8 mouse cellular contexts compared by ENCODE assay signal in the genomic region with DNA sequence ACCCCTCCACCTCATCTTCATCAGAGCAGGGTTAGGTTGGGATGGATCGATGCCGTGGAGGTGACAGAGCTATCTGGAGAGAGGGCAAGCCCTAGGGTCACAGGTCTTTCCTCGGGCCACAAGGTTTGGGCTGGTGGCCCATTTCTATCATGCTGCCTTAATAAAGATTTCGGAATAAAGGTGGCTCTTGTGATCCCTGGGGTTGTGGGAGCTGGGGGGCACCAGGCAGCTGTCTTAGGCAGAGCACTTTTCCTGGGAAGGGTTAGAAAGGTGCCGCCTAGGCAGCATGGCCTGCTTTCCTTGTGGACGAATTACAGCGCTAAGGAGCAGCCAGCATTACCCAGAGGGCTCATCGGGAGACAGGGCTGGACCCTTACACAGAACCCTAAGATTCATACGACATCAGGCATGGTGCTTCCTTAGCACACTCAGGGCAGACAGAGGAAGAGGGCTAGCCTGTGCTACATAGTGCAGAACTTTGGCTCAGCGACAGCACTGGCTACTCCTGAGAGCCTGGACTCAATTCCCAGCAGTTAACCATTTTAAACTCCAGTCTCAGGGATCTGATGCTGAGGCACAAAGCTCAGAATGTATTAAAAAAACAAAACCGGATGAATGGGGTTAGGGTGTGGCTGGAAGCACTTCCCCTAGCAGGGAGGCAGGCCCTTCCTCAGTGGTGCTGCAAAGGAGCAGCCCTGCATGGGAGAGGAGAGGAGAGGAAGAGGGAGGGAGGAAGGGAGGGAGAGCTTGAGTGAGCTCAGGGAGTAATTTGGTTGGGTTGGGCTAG. TPM values are rescaled to one million over a fixed set of nuclear protein-coding genes. Genes with fewer than 3 reads are reported as not detected.
DNase-seq lines count a peak whose midpoint lies in the region; ATAC-seq and TF ChIP-seq lines count a peak whose summit lies in the region.

No protein-coding gene starts in this region.

- peak overlapping the region; percentile 61; the same call in 1 of the 2 replicates for H3K27ac ChIP-seq in limb, embryonic 13.5 days
- H3K27ac ChIP-seq in limb, embryonic 10.5 days = no peak overlapping the region
- H3K27ac ChIP-seq in embryonic fibroblast, embryonic 13.5 days (ENCODE audit: insufficient read depth, low read length) = peak overlapping the region; percentile 21; the same call in 1 of the 2 replicates
- no peak overlapping the region for H3K27ac ChIP-seq in liver, adult 2 months (replicated peaks; ENCODE audit: insufficient read depth, low read depth, low read length)
- H3K27ac ChIP-seq in stomach, postnatal 0 days (replicated peaks) = peak overlapping the region; percentile 35; the same call in 1 of the 2 replicates

- TF ChIP-seq POLR2A in embryonic fibroblast, embryonic 13.5 days (IDR thresholded peaks at IDR 0.05; ENCODE audit: low read depth, low read length) = peak; percentile 31
- no peak for TF ChIP-seq POLR2A in liver, adult 2 months (IDR thresholded peaks at IDR 0.05; ENCODE audit: extremely low read depth, insufficient read depth, low read length)

- no peaks in the 10 kb centered on the region for H3K27me3 ChIP-seq in limb, embryonic 13.5 days
- no peaks in the 10 kb centered on the region for H3K27me3 ChIP-seq in limb, embryonic 10.5 days (ENCODE audit: low read depth, poor library complexity, severe bottlenecking)
- no peaks in the 10 kb centered on the region for H3K27me3 ChIP-seq in liver, adult 2 months (ENCODE audit: control insufficient read depth, insufficient read depth, low read length)
- H3K27me3 ChIP-seq in stomach, postnatal 0 days (ENCODE audit: control insufficient read depth, insufficient read depth, low read length) = no peaks in the 10 kb centered on the region

- 74% methylated on average over 11 of the region's 11 CpGs for WGBS in limb, embryonic 13.5 days
- WGBS in limb, embryonic 10.5 days = 80% methylated on average over 11 of the region's 11 CpGs
- WGBS in liver, adult 2 months = 70% methylated on average over 11 of the region's 11 CpGs
- 64% methylated on average over 11 of the region's 11 CpGs for WGBS in stomach, postnatal 0 days

- peaks cover 31% of the 10 kb centered on the region for H3K4me1 ChIP-seq in limb, embryonic 13.5 days
- H3K4me1 ChIP-seq in limb, embryonic 10.5 days = peaks cover 32% of the 10 kb centered on the region
- peaks cover 7% of the 10 kb centered on the region for H3K4me1 ChIP-seq in embryonic fibroblast, embryonic 13.5 days (ENCODE audit: control insufficient read depth, insufficient read depth, low read length)
- peaks cover 3% of the 10 kb centered on the region for H3K4me1 ChIP-seq in liver, adult 2 months (ENCODE audit: control insufficient read depth, insufficient read depth, low read length)
- peaks cover 14% of the 10 kb centered on the region; the same call in 1 of the 2 replicates for H3K4me1 ChIP-seq in stomach, postnatal 0 days (replicated peaks; ENCODE audit: control insufficient read depth, insufficient read depth)

- H3K9me3 ChIP-seq in limb, embryonic 13.5 days = no peaks in the 10 kb centered on the region
- H3K9me3 ChIP-seq in limb, embryonic 10.5 days (replicated peaks) = no peaks in the 10 kb centered on the region
- H3K9me3 ChIP-seq in stomach, postnatal 0 days (ENCODE audit: control insufficient read depth, low read length) = no peaks in the 10 kb centered on the region

- no peak for DNase-seq in limb, embryonic 10.5 days (ENCODE audit: low spot score)
- DNase-seq in liver, adult 2 months (ENCODE audit: extremely low read depth, low read depth, low spot score) = peak; percentile 20
- peak; percentile 18 for DNase-seq in stomach, postnatal 0 days (ENCODE audit: low spot score)
- DNase-seq in right cerebral cortex, postnatal 25 days = no peak
- DNase-seq in layer of hippocampus, adult 11-12 months (ENCODE audit: low spot score) = no peak
- DNase-seq in layer of hippocampus, adult 8-10 months (ENCODE audit: low spot score in 2 of 2) = no peak

- no peak overlapping the region for H3K4me2 ChIP-seq in limb, embryonic 13.5 days (replicated peaks)
- H3K4me2 ChIP-seq in stomach, postnatal 0 days (replicated peaks; ENCODE audit: low read depth) = no peak overlapping the region

- no peak overlapping the region for H3K4me3 ChIP-seq in limb, embryonic 13.5 days
- H3K4me3 ChIP-seq in limb, embryonic 10.5 days = no peak overlapping the region
- H3K4me3 ChIP-seq in embryonic fibroblast, embryonic 13.5 days (ENCODE audit: insufficient read depth, low read length) = no peak overlapping the region
- no peak overlapping the region for H3K4me3 ChIP-seq in liver, adult 2 months (ENCODE audit: insufficient read depth, low read depth, low read length)
- H3K4me3 ChIP-seq in stomach, postnatal 0 days (ENCODE audit: low read depth, low read length) = no peak overlapping the region

- 0 out of 2 replicates have a peak, but pooled peaks cover under 1% of the 10 kb centered on the region for H3K79me2 ChIP-seq in liver, adult 2 months (ENCODE audit: control insufficient read depth, insufficient read depth, low read length)

- no peak overlapping the region for H3K9ac ChIP-seq in limb, embryonic 13.5 days
- H3K9ac ChIP-seq in liver, adult 2 months (ENCODE audit: low read depth, low read length) = no peak overlapping the region
- no peak overlapping the region for H3K9ac ChIP-seq in stomach, postnatal 0 days (ENCODE audit: low read length)

- H3K36me3 ChIP-seq in limb, embryonic 13.5 days = peaks cover 75% of the 10 kb centered on the region
- peaks cover 82% of the 10 kb centered on the region for H3K36me3 ChIP-seq in limb, embryonic 10.5 days
- peaks cover 8% of the 10 kb centered on the region; the same call in 1 of the 2 replicates for H3K36me3 ChIP-seq in liver, adult 2 months (ENCODE audit: control insufficient read depth, insufficient read depth, low read length)
- peaks cover 24% of the 10 kb centered on the region for H3K36me3 ChIP-seq in stomach, postnatal 0 days (ENCODE audit: control insufficient read depth, insufficient read depth, low read length)

- no peak for TF ChIP-seq EP300 in stomach, postnatal 0 days (optimal IDR thresholded peaks at IDR 0.05)

- TF ChIP-seq CTCF in embryonic fibroblast, embryonic 13.5 days (IDR thresholded peaks at IDR 0.05; ENCODE audit: borderline replicate concordance, insufficient read depth, low read length) = no peak
- no peak for TF ChIP-seq CTCF in liver, adult 2 months (IDR thresholded peaks at IDR 0.05; ENCODE audit: low read depth, low read length)
- TF ChIP-seq CTCF in stomach, postnatal 0 days (IDR thresholded peaks at IDR 0.05; ENCODE audit: low read depth) = no peak

- ATAC-seq in limb, embryonic 13.5 days (ENCODE audit: low FRiP score, low read depth) = no peak
- no peak for ATAC-seq in stomach, postnatal 0 days (ENCODE audit: low FRiP score, low TSS enrichment)

RNA-seq across cellular contexts. Expression of a gene that starts 11.6 kb away (rescaled TPM):
- 26.6 and 28.6 TPM in 2 replicates for polyA plus RNA-seq in limb, embryonic 13.5 days (2015; fragmentation: Nextera tagmentation; extraction: Ambion mirVana)
- 41.3 and 48.3 TPM in 2 replicates for polyA plus RNA-seq in limb, embryonic 10.5 days (2016; fragmentation: Nextera tagmentation; extraction: Ambion mirVana)
- 11.6 and 17.0 TPM in 2 replicates for polyA plus RNA-seq in embryonic fibroblast, embryonic 13.5 days (2011; ENCODE audit: insufficient read length, low read depth, missing spikeins)
- 2.5 and 3.4 TPM in 2 replicates for total RNA-seq in liver, adult 2 months (2014; rRNA removed)
- 6.7 and 8.1 TPM in 2 replicates for polyA plus RNA-seq in liver, adult 2 months (2012; rRNA removed)
- polyA plus RNA-seq in stomach, postnatal 0 days (2015; fragmentation: Nextera tagmentation; extraction: Ambion mirVana) = 13.4 and 13.6 TPM in 2 replicates
- 10 to 100 TPM; 16.9 to 18.6 (median 17.8) TPM for total RNA-seq in layer of hippocampus, adult 8-10 months (2022)

RNA-seq across cellular contexts. Expression of a gene that starts 11.7 kb away (rescaled TPM):
- 50.6 and 52.2 TPM in 2 replicates for polyA plus RNA-seq in limb, embryonic 13.5 days (2015; fragmentation: Nextera tagmentation; extraction: Ambion mirVana)
- polyA plus RNA-seq in limb, embryonic 10.5 days (2016; fragmentation: Nextera tagmentation; extraction: Ambion mirVana) = 51.6 and 53.4 TPM in 2 replicates
- 27.2 and 28.9 TPM in 2 replicates for polyA plus RNA-seq in embryonic fibroblast, embryonic 13.5 days (2011; ENCODE audit: insufficient read length, low read depth, missing spikeins)
- total RNA-seq in liver, adult 2 months (2014; rRNA removed) = 14.4 and 15.0 TPM in 2 replicates
- polyA plus RNA-seq in liver, adult 2 months (2012; rRNA removed) = 15.0 and 19.4 TPM in 2 replicates
- polyA plus RNA-seq in stomach, postnatal 0 days (2015; fragmentation: Nextera tagmentation; extraction: Ambion mirVana) = 23.8 and 25.1 TPM in 2 replicates
- total RNA-seq in layer of hippocampus, adult 8-10 months (2022) = 10 to 100 TPM; 31.1 to 40.3 (median 33.1) TPM

RNA-seq across cellular contexts. Expression of a gene that starts 11.7 kb away (rescaled TPM):
- polyA plus RNA-seq in limb, embryonic 13.5 days (2015; fragmentation: Nextera tagmentation; extraction: Ambion mirVana) = 1.8 and 2.2 TPM in 2 replicates
- polyA plus RNA-seq in limb, embryonic 10.5 days (2016; fragmentation: Nextera tagmentation; extraction: Ambion mirVana) = 0.81 and 2.1 TPM in 2 replicates
- 2.5 and 2.8 TPM in 2 replicates for polyA plus RNA-seq in embryonic fibroblast, embryonic 13.5 days (2011; ENCODE audit: insufficient read length, low read depth, missing spikeins)
- total RNA-seq in liver, adult 2 months (2014; rRNA removed) = 1.2 and 1.9 TPM in 2 replicates
- polyA plus RNA-seq in liver, adult 2 months (2012; rRNA removed) = 0.14 and 0.31 TPM in 2 replicates
- polyA plus RNA-seq in stomach, postnatal 0 days (2015; fragmentation: Nextera tagmentation; extraction: Ambion mirVana) = 1.1 and 1.5 TPM in 2 replicates
- 1 to 10 TPM; 4.9 to 8.9 (median 7.0) TPM for total RNA-seq in layer of hippocampus, adult 8-10 months (2022)

RNA-seq across cellular contexts. Expression of a gene that starts 30.8 kb away (rescaled TPM):
- polyA plus RNA-seq in limb, embryonic 13.5 days (2015; fragmentation: Nextera tagmentation; extraction: Ambion mirVana) = 5.6 and 7.4 TPM in 2 replicates
- polyA plus RNA-seq in limb, embryonic 10.5 days (2016; fragmentation: Nextera tagmentation; extraction: Ambion mirVana) = 5.5 and 6.8 TPM in 2 replicates
- 7.2 and 8.8 TPM in 2 replicates for polyA plus RNA-seq in embryonic fibroblast, embryonic 13.5 days (2011; ENCODE audit: insufficient read length, low read depth, missing spikeins)
- 1.2 and 2.1 TPM in 2 replicates for total RNA-seq in liver, adult 2 months (2014; rRNA removed)
- 2.2 TPM in 2 replicates for polyA plus RNA-seq in liver, adult 2 months (2012; rRNA removed)
- polyA plus RNA-seq in stomach, postnatal 0 days (2015; fragmentation: Nextera tagmentation; extraction: Ambion mirVana) = 1.9 and 2.1 TPM in 2 replicates
- total RNA-seq in layer of hippocampus, adult 8-10 months (2022) = 10 to 100 TPM in 3 of 4 experiments, 1 to 10 TPM in 1; 8.1 to 11.5 (median 10.8) TPM

Comparison
In these comparisons a context has a peak if more than half of its experiments do, and no peak if none do; other contexts are left out.
1. H3K27ac ChIP-seq: peak in limb, embryonic 13.5 days (single experiment), embryonic fibroblast, embryonic 13.5 days (single experiment) and stomach, postnatal 0 days (single experiment); none in limb, embryonic 10.5 days (single experiment) and liver, adult 2 months (single experiment).
2. DNase-seq: peak in liver, adult 2 months (single experiment) and stomach, postnatal 0 days (single experiment); none in limb, embryonic 10.5 days (single experiment), right cerebral cortex, postnatal 25 days (single experiment), layer of hippocampus, adult 11-12 months (single experiment) and layer of hippocampus, adult 8-10 months (0 of 2).